Mouse (Mus musculus): ENCODE results near the gene Gm11595. TPM values are rescaled to one million over a fixed set of nuclear protein-coding genes. Genes with fewer than 3 reads are reported as not detected.
"Not testable (repeated sequence)": the region's sequence is repeated elsewhere in the genome, so short reads cannot be mapped to it uniquely, and the experiment has no call there.

Gene Gm11595
- not detected for polyA plus RNA-seq (2017; shearing (Covaris generic))

DNA sequence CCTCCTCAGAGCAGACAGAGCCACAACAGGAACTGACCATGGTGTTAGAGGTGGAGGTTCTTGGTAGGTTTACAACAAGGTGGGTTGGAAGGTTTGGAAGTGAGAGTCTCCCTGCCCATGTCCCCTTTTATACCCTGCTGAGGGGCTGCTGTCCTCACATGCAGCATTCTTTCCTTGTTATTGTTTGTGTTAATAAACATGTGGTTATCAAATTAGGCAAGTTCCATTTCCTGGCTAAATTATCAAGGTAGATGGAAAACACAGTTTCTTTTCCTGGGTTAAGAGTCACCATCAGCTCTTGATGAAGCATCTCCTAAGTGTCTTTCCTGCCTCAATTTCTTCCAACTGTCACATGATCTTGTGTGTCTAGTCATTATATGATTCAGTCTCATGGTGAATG, at the start of gene Gm11595:
Gene Gm11595 (minus strand): TSS at position 101 of the 400 bp plus-strand sequence.
- not testable (repeated sequence) for ATAC-seq

DNA sequence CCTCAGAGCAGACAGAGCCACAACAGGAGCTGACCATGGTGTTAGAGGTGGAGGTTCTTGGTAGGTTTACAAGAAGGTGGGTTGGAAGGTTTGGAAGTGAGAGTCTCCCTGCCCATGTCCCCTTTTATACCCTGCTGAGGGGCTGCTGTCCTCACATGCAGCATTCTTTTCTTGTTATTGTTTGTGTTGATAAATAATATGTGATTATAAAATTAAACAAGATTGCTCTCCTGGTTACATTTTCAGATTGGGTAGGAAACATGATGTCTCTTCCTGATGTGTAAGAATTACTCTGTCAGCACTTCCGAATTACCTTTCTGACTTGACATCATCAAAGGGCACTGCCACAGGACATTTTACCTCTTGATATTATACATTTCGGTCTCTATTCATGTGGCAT, 42.9 kb upstream of the Gm11595 start, which contains the start of gene Gm11564:
Gene Gm11564 (minus strand): TSS at position 101 of the 400 bp plus-strand sequence.
- not testable (repeated sequence) for ATAC-seq

DNA sequence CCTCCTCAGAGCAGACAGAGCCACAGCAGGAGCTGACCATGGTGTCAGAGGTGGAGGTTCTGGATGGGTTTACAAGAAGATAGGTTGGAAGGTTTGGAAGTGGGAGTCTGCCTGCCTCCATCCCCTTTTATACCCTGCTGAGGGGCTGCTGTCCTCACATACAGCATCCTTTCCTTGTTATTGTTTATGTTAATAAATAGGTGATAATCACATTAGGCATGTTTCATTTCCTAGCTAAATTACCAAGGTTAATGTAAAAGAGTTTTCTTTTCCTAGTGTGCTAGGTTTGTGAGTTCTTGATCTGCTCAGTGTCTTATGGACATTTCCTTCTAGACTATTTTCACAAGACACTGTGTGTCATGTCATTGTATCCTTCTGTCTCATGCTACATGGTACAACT, 37.1 kb upstream of the Gm11595 start, which contains the start of gene Krtap4-13:
Gene Krtap4-13 (minus strand): TSS at position 101 of the 400 bp plus-strand sequence.
- ATAC-seq, result not testable (repeated sequence)

DNA sequence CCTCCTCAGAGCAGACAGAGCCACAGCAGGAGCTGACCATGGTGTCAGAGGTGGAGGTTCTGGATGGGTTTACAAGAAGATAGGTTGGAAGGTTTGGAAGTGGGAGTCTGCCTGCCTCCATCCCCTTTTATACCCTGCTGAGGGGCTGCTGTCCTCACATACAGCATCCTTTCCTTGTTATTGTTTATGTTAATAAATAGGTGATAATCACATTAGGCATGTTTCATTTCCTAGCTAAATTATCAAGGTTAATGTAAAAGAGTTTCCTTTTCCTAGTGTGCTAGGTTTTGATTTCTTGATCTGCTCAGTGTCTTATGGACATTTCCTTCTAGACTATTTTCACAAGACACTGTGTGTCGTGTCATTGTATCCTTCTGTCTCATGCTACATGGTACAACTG, 31.6 kb upstream of the Gm11595 start, which contains the start of gene Gm11554:
Gene Gm11554 (minus strand): TSS at position 101 of the 400 bp plus-strand sequence.
- ATAC-seq, result not testable (repeated sequence)

DNA sequence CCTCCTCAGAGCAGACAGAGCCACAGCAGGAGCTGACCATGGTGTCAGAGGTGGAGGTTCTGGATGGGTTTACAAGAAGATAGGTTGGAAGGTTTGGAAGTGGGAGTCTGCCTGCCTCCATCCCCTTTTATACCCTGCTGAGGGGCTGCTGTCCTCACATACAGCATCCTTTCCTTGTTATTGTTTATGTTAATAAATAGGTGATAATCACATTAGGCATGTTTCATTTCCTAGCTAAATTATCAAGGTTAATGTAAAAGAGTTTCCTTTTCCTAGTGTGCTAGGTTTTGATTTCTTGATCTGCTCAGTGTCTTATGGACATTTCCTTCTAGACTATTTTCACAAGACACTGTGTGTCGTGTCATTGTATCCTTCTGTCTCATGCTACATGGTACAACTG, 26.1 kb upstream of the Gm11595 start, which contains the start of gene Gm11569:
Gene Gm11569 (minus strand): TSS at position 101 of the 400 bp plus-strand sequence.
- not testable (repeated sequence) for ATAC-seq

DNA sequence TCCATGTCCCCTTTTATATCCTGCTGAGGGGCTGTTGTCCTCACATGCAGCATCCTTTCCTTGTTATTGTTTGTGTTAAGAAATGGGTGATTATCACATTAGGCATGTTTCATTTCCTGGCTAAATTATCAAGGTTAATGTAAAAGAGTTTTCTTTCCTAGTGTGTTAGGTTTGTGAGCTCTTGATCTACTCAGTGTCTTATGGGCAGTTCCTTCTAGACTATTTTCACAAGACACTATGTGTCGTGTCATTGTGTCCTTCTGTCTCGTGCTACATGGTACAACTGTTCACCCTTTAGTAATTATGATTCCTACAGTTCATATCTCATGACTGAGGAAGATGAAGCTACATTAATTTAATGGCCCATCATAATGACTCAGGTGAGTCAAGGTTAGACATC, 20.7 kb upstream of the Gm11595 start, which contains the start of gene Gm11596:
Gene Gm11596 (minus strand): TSS at position 101 of the 400 bp plus-strand sequence.
- ATAC-seq, result no peak

DNA sequence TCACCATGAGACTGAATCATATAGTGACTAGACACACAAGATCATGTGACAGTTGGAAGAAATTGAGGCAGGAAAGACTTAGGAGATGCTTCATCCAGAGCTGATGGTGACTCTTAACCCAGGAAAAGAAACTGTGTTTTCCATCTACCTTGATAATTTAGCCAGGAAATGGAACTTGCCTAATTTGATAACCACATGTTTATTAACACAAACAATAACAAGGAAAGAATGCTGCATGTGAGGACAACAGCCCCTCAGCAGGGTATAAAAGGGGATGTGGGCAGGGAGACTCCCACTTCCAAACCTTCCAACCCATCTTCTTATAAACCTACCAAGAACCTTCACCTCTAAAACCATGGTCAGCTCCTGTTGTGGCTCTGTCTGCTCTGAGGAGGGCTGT, 12.2 kb upstream of the Gm11595 start, which contains the start of gene Krtap4-9:
Gene Krtap4-9 (plus strand): TSS at position 301 of the 400 bp plus-strand sequence.
- ATAC-seq, result not testable (repeated sequence)

DNA sequence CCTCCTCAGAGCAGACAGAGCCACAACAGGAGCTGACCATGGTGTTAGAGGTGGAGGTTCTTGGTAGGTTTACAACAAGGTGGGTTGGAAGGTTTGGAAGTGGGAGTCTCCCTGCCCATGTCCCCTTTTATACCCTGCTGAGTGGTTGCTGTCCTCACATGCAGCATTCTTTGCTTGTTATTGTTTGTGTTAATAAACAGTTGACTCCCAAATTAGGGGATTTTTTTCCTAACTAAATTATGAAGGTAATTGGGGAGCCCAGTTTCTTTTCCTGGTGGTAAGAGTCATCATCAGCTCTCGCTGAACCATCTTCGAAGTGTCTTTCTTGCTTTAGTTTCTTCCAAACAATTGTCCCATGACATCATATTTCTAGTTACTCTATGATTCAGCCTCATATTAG, 7.9 kb upstream of the Gm11595 start, which contains the start of gene Krtap4-8:
Gene Krtap4-8 (minus strand): TSS at position 101 of the 400 bp plus-strand sequence.
- ATAC-seq, result no peak

- no peak for ATAC-seq
These were observed 5.7 kb upstream of the Gm11595 start for GRCm38 (mm10) chr11:99778401-99778800.

- ATAC-seq, result no peak
These were observed 4.3 kb downstream of the Gm11595 start for GRCm38 (mm10) chr11:99768410-99768809.

DNA sequence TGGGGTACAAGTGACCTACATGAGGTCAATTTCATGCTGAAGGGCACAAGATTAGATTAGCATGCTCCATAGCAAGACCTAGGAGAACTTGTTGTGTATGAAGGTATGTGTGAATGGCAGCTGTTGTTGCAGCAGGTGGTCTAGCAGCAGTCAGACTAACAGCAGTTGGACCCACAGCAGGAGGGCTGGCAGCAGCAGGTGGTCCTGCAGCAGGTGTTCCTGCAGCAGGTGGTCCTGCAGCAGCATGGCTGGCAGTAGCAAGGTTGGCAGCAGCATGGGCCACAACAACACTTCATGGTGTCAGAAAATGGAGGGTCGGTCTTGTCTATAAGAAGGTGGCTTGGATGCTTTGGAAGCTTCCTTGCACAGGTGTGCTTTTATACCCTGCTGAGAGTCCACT, 13.8 kb downstream of the Gm11595 start:
- ATAC-seq, result no peak

- ATAC-seq, result no peak
These were observed 28.7 kb downstream of the Gm11595 start for GRCm38 (mm10) chr11:99743985-99744384.

GRCm38 (mm10) chr11:99734190-99734589, 38.5 kb downstream of the Gm11595 start, which contains the start of gene Gm14180:
Gene Gm14180 (minus strand): TSS chr11:99734290.
- no peak for ATAC-seq

DNA sequence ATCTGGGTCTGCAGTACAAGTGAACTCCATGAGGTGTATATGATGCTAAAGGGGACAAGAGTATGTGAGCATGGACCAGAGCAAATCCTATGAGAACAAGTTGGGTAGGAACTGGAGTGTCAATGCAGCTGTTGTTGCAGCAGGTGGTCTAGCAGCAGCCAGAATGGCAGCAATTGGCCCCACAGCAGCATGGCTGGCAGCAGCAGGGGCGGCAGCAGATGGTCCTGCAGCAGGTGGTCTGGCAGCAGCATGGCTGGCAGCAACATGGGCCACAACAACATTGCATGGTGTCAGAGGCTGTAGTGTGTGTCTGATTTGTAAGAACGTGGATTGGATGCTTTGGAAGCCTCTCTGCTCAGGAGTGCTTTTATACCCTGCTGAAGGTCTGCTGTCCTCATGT, 48.7 kb downstream of the Gm11595 start:
- no peak for ATAC-seq

Other genes with a start within 250 kb of the Gm11595 start
- not detected for gene Krt40, start 229.8 kb downstream of the Gm11595 start, polyA plus RNA-seq (2017; shearing (Covaris generic))
- gene Krtap3-3, start 222.0 kb downstream of the Gm11595 start, polyA plus RNA-seq (2017; shearing (Covaris generic)), result not detected
- gene Krtap3-2, start 216.1 kb downstream of the Gm11595 start, polyA plus RNA-seq (2017; shearing (Covaris generic)), result not detected
- not detected for gene Gm11939, start 213.4 kb downstream of the Gm11595 start, polyA plus RNA-seq (2017; shearing (Covaris generic))
- not detected for gene Krtap3-1, start 206.3 kb downstream of the Gm11595 start, polyA plus RNA-seq (2017; shearing (Covaris generic))
- gene Krtap1-5, start 191.9 kb downstream of the Gm11595 start, polyA plus RNA-seq (2017; shearing (Covaris generic)), result not detected
- gene Krtap1-4, start 189.3 kb downstream of the Gm11595 start, polyA plus RNA-seq (2017; shearing (Covaris generic)), result not detected
- gene Krtap1-3, start 181.6 kb downstream of the Gm11595 start, polyA plus RNA-seq (2017; shearing (Covaris generic)), result not detected
- gene Krtap9-3, start 174.8 kb downstream of the Gm11595 start, polyA plus RNA-seq (2017; shearing (Covaris generic)), result not detected
- not detected for gene Gm11938, start 169.6 kb downstream of the Gm11595 start, polyA plus RNA-seq (2017; shearing (Covaris generic))
- gene Gm11937, start 162.7 kb downstream of the Gm11595 start, polyA plus RNA-seq (2017; shearing (Covaris generic)), result not detected
- gene Krtap2-4, start 158.1 kb downstream of the Gm11595 start, polyA plus RNA-seq (2017; shearing (Covaris generic)), result not detected
- gene Gm11562, start 152.5 kb downstream of the Gm11595 start, polyA plus RNA-seq (2017; shearing (Covaris generic)), result not detected
- gene Krtap4-1, start 144.7 kb downstream of the Gm11595 start, polyA plus RNA-seq (2017; shearing (Covaris generic)), result not detected
- not detected for gene Krtap4-2, start 137.8 kb downstream of the Gm11595 start, polyA plus RNA-seq (2017; shearing (Covaris generic))
- not detected for gene Krtap4-7, start 128.8 kb downstream of the Gm11595 start, polyA plus RNA-seq (2017; shearing (Covaris generic))
- gene Gm11555, start 122.7 kb downstream of the Gm11595 start, polyA plus RNA-seq (2017; shearing (Covaris generic)), result not detected
- gene Gm11563, start 114.0 kb downstream of the Gm11595 start, polyA plus RNA-seq (2017; shearing (Covaris generic)), result not detected
- gene Krtap4-6, start 107.0 kb downstream of the Gm11595 start, polyA plus RNA-seq (2017; shearing (Covaris generic)), result not detected
- gene Gm14190, start 82.2 kb downstream of the Gm11595 start, polyA plus RNA-seq (2017; shearing (Covaris generic)), result not detected
- gene Gm14180, start 38.6 kb downstream of the Gm11595 start, polyA plus RNA-seq (2017; shearing (Covaris generic)), result not detected
- gene Krtap4-8, start 7.8 kb upstream of the Gm11595 start, polyA plus RNA-seq (2017; shearing (Covaris generic)), result not detected
- gene Krtap4-9, start 12.3 kb upstream of the Gm11595 start, polyA plus RNA-seq (2017; shearing (Covaris generic)), result not detected
- not detected for gene Gm11596, start 20.6 kb upstream of the Gm11595 start, polyA plus RNA-seq (2017; shearing (Covaris generic))
- gene Gm11569, start 26.0 kb upstream of the Gm11595 start, polyA plus RNA-seq (2017; shearing (Covaris generic)), result not detected
- not detected for gene Gm11554, start 31.5 kb upstream of the Gm11595 start, polyA plus RNA-seq (2017; shearing (Covaris generic))
- not detected for gene Krtap4-13, start 37.0 kb upstream of the Gm11595 start, polyA plus RNA-seq (2017; shearing (Covaris generic))
- gene Gm11564, start 42.8 kb upstream of the Gm11595 start, polyA plus RNA-seq (2017; shearing (Covaris generic)), result not detected
- not detected for gene 2300003K06Rik, start 65.2 kb upstream of the Gm11595 start, polyA plus RNA-seq (2017; shearing (Covaris generic))
- gene Krtap4-16, start 78.7 kb upstream of the Gm11595 start, polyA plus RNA-seq (2017; shearing (Covaris generic)), result not detected
- not detected for gene Gm11568, start 85.0 kb upstream of the Gm11595 start, polyA plus RNA-seq (2017; shearing (Covaris generic))
- not detected for gene Gm11559, start 91.6 kb upstream of the Gm11595 start, polyA plus RNA-seq (2017; shearing (Covaris generic))
- not detected for gene Krtap9-1, start 100.5 kb upstream of the Gm11595 start, polyA plus RNA-seq (2017; shearing (Covaris generic))
- not detected for gene Gm11567, start 106.3 kb upstream of the Gm11595 start, polyA plus RNA-seq (2017; shearing (Covaris generic))
- gene Krtap31-1, start 135.0 kb upstream of the Gm11595 start, polyA plus RNA-seq (2017; shearing (Covaris generic)), result not detected
- not detected for gene Gm11565, start 141.8 kb upstream of the Gm11595 start, polyA plus RNA-seq (2017; shearing (Covaris generic))
- gene Krtap31-2, start 163.4 kb upstream of the Gm11595 start, polyA plus RNA-seq (2017; shearing (Covaris generic)), result not detected
- gene Krtap9-5, start 175.6 kb upstream of the Gm11595 start, polyA plus RNA-seq (2017; shearing (Covaris generic)), result not detected
- not detected for gene Krtap29-1, start 206.1 kb upstream of the Gm11595 start, polyA plus RNA-seq (2017; shearing (Covaris generic))
- not detected for gene Krtap16-1, start 213.7 kb upstream of the Gm11595 start, polyA plus RNA-seq (2017; shearing (Covaris generic))
- gene Krtap17-1, start 221.1 kb upstream of the Gm11595 start, polyA plus RNA-seq (2017; shearing (Covaris generic)), result not detected
- not detected for gene Krt33a, start 243.3 kb upstream of the Gm11595 start, polyA plus RNA-seq (2017; shearing (Covaris generic))